Mouse (Mus musculus): Measurements from ENCODE around the gene Svep1. TPM values are rescaled to one million over a fixed set of nuclear protein-coding genes. Genes with fewer than 3 reads are reported as not detected.

Svep1 gene
- polyA plus RNA-seq, 1 experiment from 2014 or later, result 2.9 TPM

DNA sequence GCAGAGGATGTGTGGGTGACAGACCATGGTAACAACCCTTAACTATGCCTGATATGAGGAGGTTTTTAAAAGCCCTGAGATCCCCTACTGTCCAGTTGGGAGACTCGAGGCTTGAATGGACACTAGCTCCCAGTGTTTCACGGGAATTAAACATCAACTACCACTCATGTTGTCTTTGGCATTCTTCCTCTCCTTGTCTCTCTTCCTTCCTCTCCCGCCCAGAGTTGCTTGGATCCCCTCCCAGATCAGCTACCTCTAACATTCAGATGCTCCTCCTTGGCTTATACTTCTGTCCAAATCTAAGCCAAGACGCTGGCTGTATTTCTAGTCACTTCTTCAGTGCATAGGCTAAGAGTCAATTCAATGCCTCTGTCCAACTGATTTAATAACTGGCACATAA, 9.9 kb downstream of the Svep1 start:
- no peaks in the 10 kb centered on the region for H3K27me3 ChIP-seq
- H3K4me2 ChIP-seq, result no peak overlapping the region
- H3K4me1 ChIP-seq, result no peaks in the 10 kb centered on the region
- no peaks in the 10 kb centered on the region for H3K36me3 ChIP-seq (replicated peaks)
- no peak overlapping the region for H3K4me3 ChIP-seq (replicated peaks)
- no peak overlapping the region for H3K27ac ChIP-seq
- H3K9ac ChIP-seq, result no peak overlapping the region
- WGBS, result 82% methylated on average over 4 of the region's 4 CpGs
- ATAC-seq (ENCODE audit: low FRiP score), result no peak
- H3K9me3 ChIP-seq, result no peaks in the 10 kb centered on the region

DNA sequence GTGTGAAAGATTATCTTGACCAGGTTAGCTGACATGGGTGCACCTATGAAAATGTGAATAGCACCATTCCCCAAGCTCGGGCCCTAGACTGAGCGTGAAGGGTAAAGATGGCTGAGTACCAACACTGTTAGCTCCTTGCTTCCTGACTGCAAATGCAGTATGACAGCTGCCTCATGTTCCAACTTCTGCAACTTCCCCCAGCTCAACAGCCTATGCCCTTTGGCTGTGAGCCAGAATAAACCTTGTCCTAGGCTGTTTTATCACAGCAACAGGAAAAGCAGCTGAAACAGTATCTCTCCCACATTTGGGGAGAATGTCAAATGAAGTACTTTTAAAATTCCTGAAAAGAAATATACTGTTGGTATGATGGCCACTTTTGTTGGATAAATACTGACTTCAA, 10.7 kb downstream of the Svep1 start:
- no peak overlapping the region for H3K9ac ChIP-seq
- H3K4me3 ChIP-seq (replicated peaks), result no peak overlapping the region
- 99% methylated on average over 2 of the region's 2 CpGs for WGBS
- no peak for ATAC-seq (ENCODE audit: low FRiP score)
- H3K27me3 ChIP-seq, result no peaks in the 10 kb centered on the region
- H3K27ac ChIP-seq, result no peak overlapping the region
- no peaks in the 10 kb centered on the region for H3K4me1 ChIP-seq
- H3K4me2 ChIP-seq, result no peak overlapping the region
- no peaks in the 10 kb centered on the region for H3K9me3 ChIP-seq
- H3K36me3 ChIP-seq (replicated peaks), result no peaks in the 10 kb centered on the region

DNA sequence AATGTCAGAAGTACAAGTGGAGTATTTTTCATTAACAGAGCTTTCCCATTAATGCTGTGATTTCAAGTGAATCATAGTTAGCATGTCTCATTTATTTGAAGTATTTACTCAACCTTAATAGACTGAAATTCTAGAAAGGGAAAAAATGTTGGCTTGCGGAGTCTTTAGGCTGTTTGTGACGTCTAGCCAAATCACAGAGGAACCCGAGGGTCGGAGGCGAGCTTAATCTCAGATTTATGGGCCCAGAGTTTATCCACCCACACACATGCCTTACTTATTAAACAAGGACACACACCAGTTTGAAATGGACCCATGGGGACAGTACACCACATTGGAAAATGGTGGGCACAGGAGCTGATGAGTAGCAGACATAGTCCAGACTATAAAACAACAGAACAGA, 17.4 kb downstream of the Svep1 start:
- Histone ChIP-seq H3K4me2 (no peak overlapping the region), H3K36me3 (replicated peaks) (no peaks in the 10 kb centered on the region), H3K4me1 (no peaks in the 10 kb centered on the region), H3K27ac (no peak overlapping the region), H3K9ac (no peak overlapping the region), H3K27me3 (no peaks in the 10 kb centered on the region), H3K9me3 (no peaks in the 10 kb centered on the region), H3K4me3 (replicated peaks) (no peak overlapping the region)
- ATAC-seq (ENCODE audit: low FRiP score), result no peak
- 92% methylated on average over 5 of the region's 5 CpGs for WGBS

DNA sequence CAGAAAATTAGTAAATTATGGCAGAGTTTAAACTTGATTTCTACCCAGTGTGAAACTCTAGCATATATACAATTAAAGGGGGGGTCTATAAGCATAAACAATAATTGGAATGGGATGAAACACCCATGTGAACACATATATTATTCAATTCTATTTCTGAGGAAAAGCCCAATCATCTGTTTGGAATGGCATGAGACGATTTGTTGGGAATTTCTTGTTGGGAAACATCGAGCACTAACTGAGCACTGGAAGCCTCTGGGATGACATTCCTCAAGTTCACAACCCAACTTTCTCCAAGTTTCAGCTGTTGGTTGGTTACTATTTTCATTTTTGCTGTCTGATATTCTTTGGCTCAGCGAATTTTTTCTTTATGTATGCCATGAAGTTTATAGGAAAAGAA, 21.3 kb downstream of the Svep1 start:
- 85% methylated on average over 3 of the region's 3 CpGs for WGBS

DNA sequence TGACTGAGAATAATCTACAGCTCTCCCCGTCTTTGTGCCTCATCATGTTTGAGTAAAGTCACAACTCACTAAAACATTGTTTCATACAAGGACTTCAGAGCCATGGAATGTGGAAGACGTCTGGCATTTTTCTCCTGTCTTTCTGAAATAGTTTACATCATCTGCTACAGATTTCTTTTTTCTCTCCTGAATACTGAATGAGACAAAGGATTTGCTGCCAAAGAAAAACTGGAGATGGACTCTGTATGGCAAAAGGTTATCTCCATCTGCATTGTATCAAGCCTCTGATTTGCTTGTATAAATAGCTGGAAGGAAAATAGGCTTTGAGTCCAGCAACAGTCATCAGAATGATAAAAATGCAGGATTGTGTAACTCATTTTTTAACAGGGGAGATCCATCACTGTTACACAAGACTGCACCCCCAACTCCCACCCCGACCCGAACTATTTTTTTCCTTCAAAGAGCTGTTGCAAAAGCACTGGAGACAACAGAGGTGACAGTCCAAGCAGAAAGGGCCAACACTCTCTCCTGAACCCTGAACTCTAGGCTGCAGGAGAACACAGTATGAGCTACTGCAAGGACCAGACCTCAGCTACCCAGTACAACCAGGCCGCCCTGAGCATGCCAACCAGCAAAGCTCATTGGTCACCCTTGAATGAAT, 21.8 kb downstream of the Svep1 start:
- H3K36me3 ChIP-seq (replicated peaks), result no peaks in the 10 kb centered on the region
- no peak overlapping the region for H3K27ac ChIP-seq
- no peaks in the 10 kb centered on the region for H3K4me1 ChIP-seq
- WGBS, result 82% methylated on average over 5 of the region's 5 CpGs
- ATAC-seq (ENCODE audit: low FRiP score), result no peak
- H3K4me2 ChIP-seq, result no peak overlapping the region
- H3K27me3 ChIP-seq, result no peaks in the 10 kb centered on the region
- H3K9me3 ChIP-seq, result no peaks in the 10 kb centered on the region
- no peak overlapping the region for H3K9ac ChIP-seq
- H3K4me3 ChIP-seq (replicated peaks), result no peak overlapping the region

More for the DNA sequence above, 21.3 kb downstream of the Svep1 start:
- no peaks in the 10 kb centered on the region for H3K9me3 ChIP-seq
- H3K4me1 ChIP-seq, result no peaks in the 10 kb centered on the region
- no peaks in the 10 kb centered on the region for H3K27me3 ChIP-seq
- H3K27ac ChIP-seq, result no peak overlapping the region
- H3K9ac ChIP-seq, result no peak overlapping the region
- no peak overlapping the region for H3K4me2 ChIP-seq
- H3K4me3 ChIP-seq (replicated peaks), result no peak overlapping the region
- no peak for ATAC-seq (ENCODE audit: low FRiP score)
- no peaks in the 10 kb centered on the region for H3K36me3 ChIP-seq (replicated peaks)

DNA sequence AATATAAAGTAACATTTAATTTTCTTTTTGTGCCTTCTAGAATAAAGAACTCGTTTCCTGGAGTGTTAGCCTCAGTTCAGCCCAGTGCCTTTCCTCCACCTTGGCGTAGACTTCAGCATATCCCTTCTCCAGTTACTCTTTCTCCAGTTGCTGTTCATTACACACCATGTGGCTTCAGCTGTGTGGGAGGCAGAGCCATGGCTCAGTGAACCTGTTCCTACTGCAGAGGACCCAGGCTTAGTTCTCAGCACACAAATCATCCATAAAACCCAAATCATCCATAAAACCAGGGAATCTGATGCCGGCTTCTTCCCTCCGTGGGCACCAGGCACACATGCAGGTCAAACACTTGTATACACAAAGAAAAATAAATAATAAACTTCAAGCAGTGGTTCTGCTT, 22.8 kb downstream of the Svep1 start:
- no peaks in the 10 kb centered on the region for H3K36me3 ChIP-seq (replicated peaks)
- no peak overlapping the region for H3K4me2 ChIP-seq
- H3K27ac ChIP-seq, result no peak overlapping the region
- no peak overlapping the region for H3K4me3 ChIP-seq (replicated peaks)
- H3K27me3 ChIP-seq, result no peaks in the 10 kb centered on the region
- no peaks in the 10 kb centered on the region for H3K4me1 ChIP-seq
- WGBS, result 91% methylated on average over 4 of the region's 4 CpGs
- no peaks in the 10 kb centered on the region for H3K9me3 ChIP-seq
- no peak for ATAC-seq (ENCODE audit: low FRiP score)
- H3K9ac ChIP-seq, result no peak overlapping the region

GRCm38 (mm10) chr4:58178489-58178888, 28.2 kb downstream of the Svep1 start:
- H3K4me1 ChIP-seq, result no peaks in the 10 kb centered on the region
- no peaks in the 10 kb centered on the region for H3K9me3 ChIP-seq
- ATAC-seq (ENCODE audit: low FRiP score), result no peak
- H3K36me3 ChIP-seq (replicated peaks), result no peaks in the 10 kb centered on the region
- H3K27ac ChIP-seq, result no peak overlapping the region
- H3K4me3 ChIP-seq (replicated peaks), result no peak overlapping the region
- H3K27me3 ChIP-seq, result no peaks in the 10 kb centered on the region
- no peak overlapping the region for H3K9ac ChIP-seq
- WGBS, result 94% methylated on average over 6 of the region's 6 CpGs
- no peak overlapping the region for H3K4me2 ChIP-seq

DNA sequence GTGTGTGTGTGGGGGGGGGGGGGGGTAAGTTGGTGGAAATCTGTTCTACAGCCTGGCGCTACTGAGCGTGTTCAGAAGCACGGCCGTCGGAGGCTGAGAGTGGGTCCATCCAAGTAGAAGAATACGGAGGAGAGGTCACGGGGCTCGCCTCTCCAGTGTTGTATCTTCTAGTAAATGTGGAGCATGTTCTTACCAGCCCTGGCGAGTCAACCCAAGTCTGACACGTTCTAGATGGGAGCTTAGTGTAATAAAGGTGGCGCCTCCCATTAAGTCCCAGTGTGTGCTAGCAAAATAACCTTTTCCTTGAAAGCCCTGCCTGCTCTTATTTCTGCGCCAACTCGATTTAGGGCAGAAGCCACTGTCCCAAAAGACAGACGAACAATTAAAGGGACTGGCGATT, 29.4 kb downstream of the Svep1 start:
- Histone ChIP-seq H3K36me3 (replicated peaks) (no peaks in the 10 kb centered on the region), H3K9ac (no peak overlapping the region), H3K4me1 (no peaks in the 10 kb centered on the region), H3K27ac (no peak overlapping the region), H3K4me3 (replicated peaks) (no peak overlapping the region), H3K27me3 (no peaks in the 10 kb centered on the region), H3K9me3 (no peaks in the 10 kb centered on the region), H3K4me2 (no peak overlapping the region)
- 88% methylated on average over 15 of the region's 15 CpGs for WGBS
- ATAC-seq (ENCODE audit: low FRiP score), result no peak

- Histone ChIP-seq H3K27me3 (no peaks in the 10 kb centered on the region), H3K9ac (no peak overlapping the region), H3K4me2 (no peak overlapping the region), H3K36me3 (replicated peaks) (no peaks in the 10 kb centered on the region), H3K27ac (no peak overlapping the region), H3K4me1 (no peaks in the 10 kb centered on the region), H3K9me3 (no peaks in the 10 kb centered on the region), H3K4me3 (replicated peaks) (no peak overlapping the region)
- ATAC-seq (ENCODE audit: low FRiP score), result no peak
- 73% methylated on average over 4 of the region's 4 CpGs for WGBS
Measured at GRCm38 (mm10) chr4:58174435-58174987, 32.1 kb downstream of the Svep1 start.

- Histone ChIP-seq H3K36me3 (replicated peaks) (no peaks in the 10 kb centered on the region), H3K9ac (no peak overlapping the region), H3K4me3 (replicated peaks) (no peak overlapping the region), H3K9me3 (no peaks in the 10 kb centered on the region), H3K4me2 (no peak overlapping the region), H3K27ac (no peak overlapping the region), H3K27me3 (no peaks in the 10 kb centered on the region), H3K4me1 (no peaks in the 10 kb centered on the region)
- WGBS, result 83% methylated on average over 6 of the region's 6 CpGs
- ATAC-seq (ENCODE audit: low FRiP score), result no peak
Measured at GRCm38 (mm10) chr4:58173401-58173800, 33.3 kb downstream of the Svep1 start.

DNA sequence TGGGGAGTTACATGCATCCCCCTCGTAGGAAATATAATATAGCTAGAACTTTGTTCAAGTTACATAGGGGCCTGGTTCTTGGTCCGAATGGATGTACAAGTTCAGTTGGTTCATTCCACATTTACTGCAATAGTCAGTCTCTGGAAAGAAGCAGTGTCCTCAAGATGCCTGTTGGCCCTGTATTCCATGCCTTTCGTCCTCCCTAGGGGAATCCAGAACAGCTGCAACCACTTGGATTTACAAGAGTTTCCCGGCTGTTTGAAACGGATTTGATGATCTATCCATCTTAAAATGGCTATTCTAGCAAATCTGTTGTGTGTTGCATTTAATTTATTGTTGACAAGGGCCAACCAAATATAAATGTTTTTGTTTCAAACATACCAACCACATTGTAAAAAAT, 36.2 kb downstream of the Svep1 start:
- WGBS, result 84% methylated on average over 5 of the region's 5 CpGs
- H3K9me3 ChIP-seq, result no peaks in the 10 kb centered on the region
- no peaks in the 10 kb centered on the region for H3K4me1 ChIP-seq
- no peak for ATAC-seq (ENCODE audit: low FRiP score)
- H3K27me3 ChIP-seq, result no peaks in the 10 kb centered on the region
- H3K27ac ChIP-seq, result no peak overlapping the region
- no peak overlapping the region for H3K4me2 ChIP-seq
- H3K36me3 ChIP-seq (replicated peaks), result no peaks in the 10 kb centered on the region
- H3K4me3 ChIP-seq (replicated peaks), result no peak overlapping the region
- H3K9ac ChIP-seq, result no peak overlapping the region

DNA sequence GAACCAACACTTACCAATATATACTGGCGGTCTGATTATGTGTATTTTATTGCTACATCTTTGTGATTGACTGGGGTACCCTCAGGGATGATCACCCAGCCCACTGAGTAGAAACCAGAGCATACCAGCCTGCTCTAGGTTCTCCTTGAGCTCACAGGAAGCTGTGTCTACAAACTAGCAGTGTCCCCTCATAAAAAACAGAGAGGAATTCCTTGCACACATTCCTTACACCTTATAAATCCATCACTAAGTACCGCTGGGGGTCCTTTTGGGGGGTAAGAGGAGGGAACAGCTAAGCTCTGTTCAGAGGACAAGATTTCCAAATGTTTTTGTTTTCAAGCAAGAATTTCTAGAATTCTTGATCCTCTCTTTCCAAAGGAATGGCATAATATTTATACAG, 36.7 kb downstream of the Svep1 start:
- no peak for ATAC-seq (ENCODE audit: low FRiP score)
- 86% methylated on average over 2 of the region's 2 CpGs for WGBS
- Histone ChIP-seq H3K36me3 (replicated peaks) (no peaks in the 10 kb centered on the region), H3K27me3 (no peaks in the 10 kb centered on the region), H3K4me2 (no peak overlapping the region), H3K4me1 (no peaks in the 10 kb centered on the region), H3K9ac (no peak overlapping the region), H3K9me3 (no peaks in the 10 kb centered on the region), H3K4me3 (replicated peaks) (no peak overlapping the region), H3K27ac (no peak overlapping the region)

DNA sequence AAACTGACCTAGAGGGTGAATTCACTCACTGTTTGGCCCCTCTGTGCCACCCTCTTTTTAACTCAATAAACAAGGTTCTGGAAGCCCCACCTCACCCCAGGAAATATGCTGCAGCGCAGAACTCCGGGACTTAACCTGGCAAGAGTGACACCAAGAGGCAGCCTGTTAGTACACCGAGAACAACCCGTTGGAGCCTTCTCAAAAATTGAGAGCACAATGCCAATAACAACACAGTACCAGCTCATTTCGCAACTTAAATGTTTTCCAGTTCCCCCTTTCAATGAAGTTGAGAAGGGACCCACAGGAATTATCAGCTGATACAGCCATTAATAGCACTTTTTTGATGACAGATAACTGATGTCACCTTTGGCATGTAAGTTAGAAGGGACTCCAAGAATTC, 38.3 kb downstream of the Svep1 start:
- 88% methylated on average over 5 of the region's 5 CpGs for WGBS
- no peak for ATAC-seq (ENCODE audit: low FRiP score)
- no peak overlapping the region for H3K4me2 ChIP-seq
- H3K27ac ChIP-seq, result no peak overlapping the region
- no peaks in the 10 kb centered on the region for H3K36me3 ChIP-seq (replicated peaks)
- H3K4me1 ChIP-seq, result no peaks in the 10 kb centered on the region
- H3K9ac ChIP-seq, result no peak overlapping the region
- no peaks in the 10 kb centered on the region for H3K9me3 ChIP-seq
- H3K4me3 ChIP-seq (replicated peaks), result no peak overlapping the region
- no peaks in the 10 kb centered on the region for H3K27me3 ChIP-seq

Measured in forebrain, embryonic 12.5 days (tissue).